Mouse (Mus musculus): ENCODE measurements around the gene Ppp2r5a.

GRCm38 (mm10) chr1:191317591-191318196 is 85.4 kb downstream of the Ppp2r5a start, which contains the start of gene Nenf:
- peak; percentile 90 for TF ChIP-seq POLR2A (IDR thresholded peaks at IDR 0.05; ENCODE audit: insufficient read length, low read depth)
- TF ChIP-seq USF1 (IDR thresholded peaks at IDR 0.05; ENCODE audit: low read depth) = no peak
- TF ChIP-seq MYOD1 (IDR thresholded peaks at IDR 0.05; ENCODE audit: control insufficient read depth in 1 of 3, insufficient read length in 2 of 3, low read depth in 2 of 3) = no peak
- TF ChIP-seq POLR2AphosphoS2 (IDR thresholded peaks at IDR 0.05; ENCODE audit: insufficient read length, low read depth) = peak; percentile 84
- TF ChIP-seq MYOG (IDR thresholded peaks at IDR 0.05; ENCODE audit: control insufficient read depth in 1 of 3, insufficient read depth in 1 of 3, insufficient read length in 2 of 3, low read depth in 2 of 3) = no peak
- TF ChIP-seq TCF12 (IDR thresholded peaks at IDR 0.05; ENCODE audit: insufficient read depth, poor library complexity, severe bottlenecking) = no peak
- TF ChIP-seq MAX (IDR thresholded peaks at IDR 0.05; ENCODE audit: low read depth) = no peak
- TF ChIP-seq CEBPB (IDR thresholded peaks at IDR 0.05; ENCODE audit: insufficient read depth, poor library complexity, severe bottlenecking) = no peak
- TF ChIP-seq E2F4 (IDR thresholded peaks at IDR 0.05; ENCODE audit: insufficient read depth) = no peak
- no peak for TF ChIP-seq SRF (IDR thresholded peaks at IDR 0.05; ENCODE audit: control insufficient read depth, insufficient read length, low read depth)
- TF ChIP-seq TCF3 (IDR thresholded peaks at IDR 0.05; ENCODE audit: insufficient read length, low read depth) = no peak
- TF ChIP-seq REST (IDR thresholded peaks at IDR 0.05; ENCODE audit: insufficient read depth, insufficient read length) = no peak

All from myocyte (in vitro differentiated cells).